In genomic region chr5:100567258-100568032, GRCm38 (mm10) we compare ENCODE assay signal across 12 mouse cellular contexts. TPM values are rescaled to one million over a fixed set of nuclear protein-coding genes. Genes with fewer than 3 reads are reported as not detected.
DNase-seq lines count a peak whose midpoint lies in the region; ATAC-seq and TF ChIP-seq lines count a peak whose summit lies in the region.
"Had no signal": no experiment of that assay in that cellular context is flagged by ENCODE, and none has a peak within 500 bp of the region (broad histone marks: within the 10 kb centered on the region; RNA-seq: fewer than 3 reads in every experiment).

No protein-coding gene starts in this region.

- peak overlapping the region; percentile 80 for H3K27ac ChIP-seq in intestine, embryonic 15.5 days
- H3K27ac ChIP-seq in macrophage: peak overlapping the region; percentile 51
- H3K27ac ChIP-seq: limb, embryonic 13.5 days; neural tube, embryonic 15.5 days had no signal

- H3K4me2 ChIP-seq in intestine, embryonic 15.5 days (replicated peaks): peak overlapping the region; percentile 53
- H3K4me2 ChIP-seq: heart, embryonic 11.5 days; limb, embryonic 13.5 days; neural tube, embryonic 15.5 days had no signal

- peaks cover 66% of the 10 kb centered on the region for H3K4me1 ChIP-seq in G1E (ENCODE audit: insufficient read depth, low read depth, low read length)
- H3K4me1 ChIP-seq in intestine, embryonic 15.5 days (replicated peaks): 0 out of 2 replicates have a peak, but pooled peaks cover 8% of the 10 kb centered on the region
- H3K4me1 ChIP-seq: limb, embryonic 13.5 days; neural tube, embryonic 15.5 days had no signal

- TF ChIP-seq CTCF in G1E (IDR thresholded peaks at IDR 0.05; ENCODE audit: low read depth, low read length): no peak

- no peak for ATAC-seq in G1E (ENCODE audit: extremely low read depth, insufficient number of reproducible peaks, low FRiP score, poor library complexity, severe bottlenecking)
- ATAC-seq in intestine, embryonic 15.5 days: peak; percentile 52
- no peak for ATAC-seq in granulocyte monocyte progenitor cell, adult 5-6 weeks (replicated peaks; ENCODE audit: poor library complexity, severe bottlenecking)
- ATAC-seq in megakaryocyte, adult 5-6 weeks (ENCODE audit: poor library complexity, severe bottlenecking): no peak

- H3K27me3 ChIP-seq in G1E (ENCODE audit: insufficient read depth, low read length): peaks cover 24% of the 10 kb centered on the region
- no peaks in the 10 kb centered on the region for H3K27me3 ChIP-seq in intestine, embryonic 15.5 days (replicated peaks)
- H3K27me3 ChIP-seq: neural tube, embryonic 15.5 days had no signal

- intact Hi-C loops in left cerebral cortex, postnatal 36 days (cut with DNase I): no loop called here

- 30% methylated on average over 12 of the region's 13 CpGs for WGBS in intestine, embryonic 15.5 days
- 52% methylated on average over 12 of the region's 13 CpGs for WGBS in macrophage (ENCODE audit: missing documents)

- H3K4me3 ChIP-seq in G1E (ENCODE audit: low read depth, low read length) (peak overlapping the region; percentile 46; the same call in 1 of the 2 replicates), macrophage (ENCODE audit: inconsistent target) (no peak overlapping the region)
- H3K4me3 ChIP-seq in intestine, embryonic 15.5 days (replicated peaks): peak overlapping the region; percentile 14; the same call in 1 of the 2 replicates
- H3K4me3 ChIP-seq: limb, embryonic 13.5 days; neural tube, embryonic 15.5 days had no signal

- no peak for DNase-seq in G1E (ENCODE audit: low spot score)
- peak; percentile 73 for DNase-seq in kidney, postnatal 14 days
- no peak for DNase-seq in left cerebral cortex, postnatal 36 days (ENCODE audit: low spot score in 2 of 2)
- DNase-seq: right cerebral cortex, postnatal 4 days had no signal

- H3K79me2 ChIP-seq in macrophage (ENCODE audit: inconsistent target): peaks cover 50% of the 10 kb centered on the region; the same call in 1 of the 2 replicates

- H3K9me3 ChIP-seq in G1E (replicated peaks): no peaks in the 10 kb centered on the region
- no peaks in the 10 kb centered on the region for H3K9me3 ChIP-seq in intestine, embryonic 15.5 days
- H3K9me3 ChIP-seq: limb, embryonic 13.5 days; neural tube, embryonic 15.5 days had no signal

- H3K9ac ChIP-seq in intestine, embryonic 15.5 days: no peak overlapping the region
- H3K9ac ChIP-seq: limb, embryonic 13.5 days; neural tube, embryonic 15.5 days had no signal

- H3K36me3 ChIP-seq in G1E (replicated peaks) (peaks cover 4% of the 10 kb centered on the region), macrophage (ENCODE audit: inconsistent target) (no peaks in the 10 kb centered on the region)
- 0 out of 2 replicates have a peak, but pooled peaks cover 5% of the 10 kb centered on the region for H3K36me3 ChIP-seq in intestine, embryonic 15.5 days
- H3K36me3 ChIP-seq: limb, embryonic 13.5 days; neural tube, embryonic 15.5 days had no signal

RNA-seq across cellular contexts. Expression of gene Plac8, which starts 4.6 kb away (rescaled TPM):
- total RNA-seq in G1E (2014; fragmentation: Nextera tagmentation) (3.6 and 8.9 TPM in 2 replicates), G1E (2017) (2.7 and 5.9 TPM in 2 replicates)
- polyA plus RNA-seq in G1E (2012) (0.36 and 0.56 TPM in 2 replicates), macrophage (2018) (5.2 to 21.7 TPM (median 7.8 TPM) in 3 replicates)
- 349 and 408 TPM in 2 replicates for polyA plus RNA-seq in intestine, embryonic 15.5 days (2015; fragmentation: Nextera tagmentation; extraction: Ambion mirVana)
- total RNA-seq in macrophage (2018; cell fraction: chromatin; rRNA removed): 1 to 10 TPM in 13 of 26 experiments, not detected in 13; 1.9 to 9.7 (median 6.0) TPM
- total RNA-seq in macrophage (2018; cell fraction: cytosol; rRNA removed): 100 to 1,000 TPM in 3 of 26 experiments, 10 to 100 TPM in 22, 1 to 10 TPM in 1; 9.9 to 164 (median 40.4) TPM
- 10 to 100 TPM in 13 of 26 experiments, 1 to 10 TPM in 12, not detected in 1; 1.4 to 70.4 (median 11.0) TPM for total RNA-seq in macrophage (2018; cell fraction: nucleus; rRNA removed)
- total RNA-seq in granulocyte monocyte progenitor cell, adult 5-6 weeks (2014; fragmentation: Nextera tagmentation): 5,016 and 5,973 TPM in 2 replicates
- 4,049 and 4,633 TPM in 2 replicates for total RNA-seq in granulocyte monocyte progenitor cell, adult 5-6 weeks (2017)
- 1,942 and 2,045 TPM in 2 replicates for total RNA-seq in megakaryocyte, adult 5-6 weeks (2015)
- total RNA-seq in megakaryocyte, adult 5-6 weeks (2017): 1,369 and 1,731 TPM in 2 replicates
- not detected for total RNA-seq in left cerebral cortex, postnatal 36 days (2021)
- total RNA-seq: layer of hippocampus, postnatal 10 days had no signal

RNA-seq across cellular contexts. Expression of gene Cops4, which starts 49.3 kb away (rescaled TPM):
- total RNA-seq in G1E (2014; fragmentation: Nextera tagmentation) (76.7 and 84.4 TPM in 2 replicates), G1E (2017) (120 and 129 TPM in 2 replicates)
- polyA plus RNA-seq in G1E (2012) (4.9 and 11.9 TPM in 2 replicates), macrophage (2018) (39.5 to 73.9 TPM (median 51.8 TPM) in 3 replicates)
- 164 and 170 TPM in 2 replicates for polyA plus RNA-seq in intestine, embryonic 15.5 days (2015; fragmentation: Nextera tagmentation; extraction: Ambion mirVana)
- 10 to 100 TPM; 15.8 to 70.1 (median 37.5) TPM for total RNA-seq in macrophage (2018; cell fraction: chromatin; rRNA removed)
- total RNA-seq in macrophage (2018; cell fraction: cytosol; rRNA removed): 10 to 100 TPM; 27.7 to 50.9 (median 41.2) TPM
- 10 to 100 TPM in 25 of 26 experiments, 1 to 10 TPM in 1; 9.6 to 45.9 (median 23.5) TPM for total RNA-seq in macrophage (2018; cell fraction: nucleus; rRNA removed)
- total RNA-seq in granulocyte monocyte progenitor cell, adult 5-6 weeks (2014; fragmentation: Nextera tagmentation): 72.0 and 81.7 TPM in 2 replicates
- 147 and 155 TPM in 2 replicates for total RNA-seq in granulocyte monocyte progenitor cell, adult 5-6 weeks (2017)
- total RNA-seq in megakaryocyte, adult 5-6 weeks (2015): 45.6 and 56.6 TPM in 2 replicates
- 81.4 and 81.5 TPM in 2 replicates for total RNA-seq in megakaryocyte, adult 5-6 weeks (2017)
- 10 to 100 TPM; 79.4 to 83.8 TPM for total RNA-seq in left cerebral cortex, postnatal 36 days (2021)

Comparison
In these comparisons a context has a peak if more than half of its experiments do, and no peak if none do; other contexts are left out.
1. RNA of gene Plac8, which starts 4.6 kb away (total RNA-seq): 4,049 to 5,973 TPM in granulocyte monocyte progenitor cell, adult 5-6 weeks and 1,369 to 2,045 TPM in megakaryocyte, adult 5-6 weeks; 2.7 to 8.9 TPM in G1E and not detected in left cerebral cortex, postnatal 36 days; every median in the first group is over 100 times any median in the second.